Mouse (Mus musculus): ENCODE measurements at regions not wholly inside any gene's neighbourhood (a gene's known extent, or its start where the extent isn't known, plus 50 kb on each side); places are given as distances from the start of the nearest gene placed in this dataset.

- in situ Hi-C loops (cut with MboI; ENCODE audit: unreplicated experiment in 2 of 2): no loop called here
Measured at GRCm38 (mm10) chr13:83826841-83827463, 323.1 kb downstream of the Mef2c start.

GRCm38 (mm10) chr13:83865932-83866685 is 356.0 kb upstream of the Tmem161b start:
- in situ Hi-C loops (cut with MboI; ENCODE audit: unreplicated experiment in 2 of 2): no loop called here

GRCm38 (mm10) chr13:83867211-83867610 is 354.9 kb upstream of the Tmem161b start:
- in situ Hi-C loops (cut with MboI; ENCODE audit: unreplicated experiment in 2 of 2): no loop called here

- in situ Hi-C loops (cut with MboI; ENCODE audit: unreplicated experiment in 2 of 2): no loop called here
Measured at GRCm38 (mm10) chr13:83867831-83868473, 354.1 kb upstream of the Tmem161b start.

GRCm38 (mm10) chr13:83868922-83869321 is 353.2 kb upstream of the Tmem161b start:
- in situ Hi-C loops (cut with MboI; ENCODE audit: unreplicated experiment in 2 of 2): no loop called here

- in situ Hi-C loops (cut with MboI; ENCODE audit: unreplicated experiment in 2 of 2): no loop called here
Measured at GRCm38 (mm10) chr13:83872143-83872819, 349.8 kb upstream of the Tmem161b start.

- in situ Hi-C loops (cut with MboI; ENCODE audit: unreplicated experiment in 2 of 2): no loop called here
Measured at GRCm38 (mm10) chr13:83872887-83873286, 349.2 kb upstream of the Tmem161b start.

GRCm38 (mm10) chr13:83879561-83879960 is 342.5 kb upstream of the Tmem161b start:
- in situ Hi-C loops (cut with MboI; ENCODE audit: unreplicated experiment in 2 of 2): no loop called here

- in situ Hi-C loops (cut with MboI; ENCODE audit: unreplicated experiment in 2 of 2): no loop called here
Measured at GRCm38 (mm10) chr13:83880305-83880704, 341.8 kb upstream of the Tmem161b start.

- in situ Hi-C loops (cut with MboI; ENCODE audit: unreplicated experiment in 2 of 2): no loop called here
Measured at GRCm38 (mm10) chr13:83880772-83881171, 341.3 kb upstream of the Tmem161b start.

GRCm38 (mm10) chr13:83882839-83883238 is 339.3 kb upstream of the Tmem161b start:
- in situ Hi-C loops (cut with MboI; ENCODE audit: unreplicated experiment in 2 of 2): no loop called here

- in situ Hi-C loops (cut with MboI; ENCODE audit: unreplicated experiment in 2 of 2): no loop called here
Measured at GRCm38 (mm10) chr13:83883821-83884220, 338.3 kb upstream of the Tmem161b start.

- in situ Hi-C loops (cut with MboI; ENCODE audit: unreplicated experiment in 2 of 2): no loop called here
Measured at GRCm38 (mm10) chr13:83884226-83884625, 337.9 kb upstream of the Tmem161b start.

- in situ Hi-C loops (cut with MboI; ENCODE audit: unreplicated experiment in 2 of 2): no loop called here
Measured at GRCm38 (mm10) chr13:83884766-83885543, 337.1 kb upstream of the Tmem161b start.

- in situ Hi-C loops (cut with MboI; ENCODE audit: unreplicated experiment in 2 of 2): no loop called here
Measured at GRCm38 (mm10) chr13:83885729-83886128, 336.4 kb upstream of the Tmem161b start.

GRCm38 (mm10) chr13:83914697-83915096 is 307.4 kb upstream of the Tmem161b start:
- in situ Hi-C loops (cut with MboI; ENCODE audit: unreplicated experiment in 2 of 2): no loop called here

GRCm38 (mm10) chr13:83932761-83933160 is 289.3 kb upstream of the Tmem161b start:
- in situ Hi-C loops (cut with MboI; ENCODE audit: unreplicated experiment in 2 of 2): no loop called here

- in situ Hi-C loops (cut with MboI; ENCODE audit: unreplicated experiment in 2 of 2): no loop called here
Measured at GRCm38 (mm10) chr13:83946495-83946894, 275.6 kb upstream of the Tmem161b start.

GRCm38 (mm10) chr13:83951163-83951562 is 270.9 kb upstream of the Tmem161b start:
- in situ Hi-C loops (cut with MboI; ENCODE audit: unreplicated experiment in 2 of 2): no loop called here

GRCm38 (mm10) chr13:83951808-83952207 is 270.3 kb upstream of the Tmem161b start:
- in situ Hi-C loops (cut with MboI; ENCODE audit: unreplicated experiment in 2 of 2): no loop called here

All from v-Abl transformed pro-B cells (cell line).